Mouse (Mus musculus) olfactory bulb, adult 2 months (tissue): ENCODE measurements around the gene Gm49601.

ENCODE experiments used
- CTCF ChIP-seq: fragments of 200-500 bp; IDR thresholded peaks from 2 replicates; pipeline ENCODE4 v1.5.1; 2012; ENCODE audit warnings: low read depth, mild to moderate bottlenecking, low read length, moderate library complexity; ENCODE audit not compliant: insufficient read depth
- POLR2A ChIP-seq: fragments of 200-500 bp; IDR thresholded peaks from 2 replicates; pipeline ENCODE4 v1.6.1; 2012; ENCODE audit warnings: mild to moderate bottlenecking, low read depth, low read length, moderate library complexity; ENCODE audit not compliant: insufficient read depth

DNA sequence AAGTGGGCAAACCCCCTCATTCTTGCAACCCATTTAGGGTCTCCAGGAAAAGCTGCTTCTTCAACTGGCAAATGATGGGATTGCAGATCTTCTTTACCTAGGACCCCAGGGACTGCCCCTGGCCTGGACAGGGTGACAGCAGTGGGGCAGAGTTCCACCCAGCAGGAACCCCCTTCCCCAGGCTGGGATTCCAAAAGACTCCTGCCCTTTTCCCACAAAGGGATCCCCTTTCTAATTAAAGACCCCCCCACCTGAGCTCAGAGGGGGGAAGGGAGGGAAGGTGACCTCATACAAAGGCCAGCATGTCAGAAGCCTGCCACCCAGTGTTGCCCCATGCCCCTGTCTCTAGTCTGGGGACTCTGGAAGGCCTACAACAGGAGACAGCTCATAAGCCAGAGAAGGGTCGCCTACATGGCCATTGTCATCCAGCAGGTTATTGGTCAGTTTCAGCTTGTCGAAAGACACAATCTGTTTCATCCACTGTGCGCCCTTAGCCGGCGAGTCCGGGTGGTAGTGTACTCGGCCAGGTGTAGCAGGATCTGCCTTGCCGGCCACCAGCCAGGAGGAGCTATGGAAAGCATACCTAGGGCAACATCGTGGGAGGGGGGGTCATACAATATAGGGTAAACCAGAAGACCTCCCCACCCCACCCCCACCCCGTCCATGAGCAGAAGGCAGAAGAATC lies 42.4 kb downstream of the Gm49601 start:
- no peak for TF ChIP-seq CTCF
- TF ChIP-seq POLR2A: no peak
